Mouse (Mus musculus): ENCODE measurements around the gene Chid1. TPM values are rescaled to one million over a fixed set of nuclear protein-coding genes. Genes with fewer than 3 reads are reported as not detected.

Gene Chid1
- total RNA-seq, 4 experiments from 2014 or later: 9.2 to 14.9 (median 13.0) TPM

- no peak for DNase-seq (ENCODE audit: low spot score in 2 of 2)
These were observed 61.9 kb downstream of the Chid1 start for GRCm38 (mm10) chr7:141477578-141478269.

GRCm38 (mm10) chr7:141476981-141477370 lies 62.7 kb downstream of the Chid1 start:
- no peak for DNase-seq (ENCODE audit: low spot score in 2 of 2)

GRCm38 (mm10) chr7:141476226-141476980 lies 63.3 kb downstream of the Chid1 start:
- peak; percentile 76 to 83 for DNase-seq (ENCODE audit: low spot score in 2 of 2)

- no peak for DNase-seq (ENCODE audit: low spot score in 2 of 2)
These were observed 63.9 kb downstream of the Chid1 start for GRCm38 (mm10) chr7:141475805-141476158.

- peak; percentile 75 to 82 for DNase-seq (ENCODE audit: low spot score in 2 of 2)
These were observed 64.4 kb downstream of the Chid1 start, which contains the start of the genes Polr2l and Tspan4 for GRCm38 (mm10) chr7:141475011-141475804. TSS of gene Polr2l (minus strand) at chr7:141475132. TSS of gene Tspan4 (plus strand) at chr7:141475240.

GRCm38 (mm10) chr7:141474160-141474559 lies 65.5 kb downstream of the Chid1 start:
- no peak for DNase-seq (ENCODE audit: low spot score in 2 of 2)

GRCm38 (mm10) chr7:141472763-141473162 lies 66.9 kb downstream of the Chid1 start:
- no peak for DNase-seq (ENCODE audit: low spot score in 2 of 2)

GRCm38 (mm10) chr7:141472226-141472625 lies 67.4 kb downstream of the Chid1 start:
- no peak for DNase-seq (ENCODE audit: low spot score in 2 of 2)

GRCm38 (mm10) chr7:141471236-141471635 lies 68.4 kb downstream of the Chid1 start:
- DNase-seq (ENCODE audit: low spot score in 2 of 2): no peak

GRCm38 (mm10) chr7:141470637-141470944 lies 69.1 kb downstream of the Chid1 start:
- DNase-seq (ENCODE audit: low spot score in 2 of 2): no peak

GRCm38 (mm10) chr7:141469901-141470636 lies 69.6 kb downstream of the Chid1 start:
- no peak for DNase-seq (ENCODE audit: low spot score in 2 of 2)

- DNase-seq (ENCODE audit: low spot score in 2 of 2): no peak
These were observed 70.3 kb downstream of the Chid1 start for GRCm38 (mm10) chr7:141469352-141469751.

- DNase-seq (ENCODE audit: low spot score in 2 of 2): peak in 1 of 2 experiments; percentile 59
These were observed 71.0 kb downstream of the Chid1 start for GRCm38 (mm10) chr7:141468522-141469211.

GRCm38 (mm10) chr7:141468164-141468521 lies 71.5 kb downstream of the Chid1 start:
- no peak for DNase-seq (ENCODE audit: low spot score in 2 of 2)

- DNase-seq (ENCODE audit: low spot score in 2 of 2): peak; percentile 86 to 88
These were observed 72.2 kb downstream of the Chid1 start, which contains the start of gene Cd151 for GRCm38 (mm10) chr7:141467230-141468030. TSS of gene Cd151 (plus strand) at chr7:141467392.

GRCm38 (mm10) chr7:141466607-141467148 lies 73.0 kb downstream of the Chid1 start:
- no peak for DNase-seq (ENCODE audit: low spot score in 2 of 2)

- DNase-seq (ENCODE audit: low spot score in 2 of 2): no peak
These were observed 73.6 kb downstream of the Chid1 start for GRCm38 (mm10) chr7:141466045-141466394.

- no peak for DNase-seq (ENCODE audit: low spot score in 2 of 2)
These were observed 74.1 kb downstream of the Chid1 start for GRCm38 (mm10) chr7:141465388-141466044.

- DNase-seq (ENCODE audit: low spot score in 2 of 2): peak in 1 of 2 experiments; percentile 10
These were observed 75.0 kb downstream of the Chid1 start for GRCm38 (mm10) chr7:141464603-141465201.
